Mouse (Mus musculus): ENCODE results near the gene Polr3a.

Polr3a gene

DNA sequence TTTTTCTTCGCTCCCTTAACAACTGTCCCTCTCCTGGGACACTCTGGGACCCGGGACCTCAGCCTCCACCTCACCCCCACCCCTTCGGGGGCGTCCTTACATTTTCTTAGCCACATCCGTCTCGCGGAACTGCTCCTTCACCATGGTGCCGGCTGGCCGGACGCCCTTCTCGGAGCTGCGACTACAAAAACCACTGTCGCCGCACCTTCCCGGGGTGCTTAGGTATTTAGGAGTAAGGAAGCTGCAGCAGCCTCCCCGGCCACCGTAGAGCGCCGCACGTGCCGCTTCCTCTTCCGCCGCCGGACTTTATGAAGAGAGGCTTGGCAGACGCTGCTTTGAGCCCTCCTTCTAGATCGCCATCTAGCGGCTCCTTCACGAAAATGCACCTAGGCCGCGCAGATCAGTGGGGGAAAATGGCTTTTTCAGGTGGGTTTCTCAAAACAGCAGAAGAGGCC is at the start of gene Polr3a, which contains the start of gene Rps24:
Polr3a (minus strand) TSS at position 286 of the 455 bp plus-strand sequence.
Rps24 (plus strand) TSS at position 353 of the 455 bp plus-strand sequence.
- DNase-seq = peak; percentile 91 to 94

- DNase-seq = no peak
These were observed 48.1 kb upstream of the Polr3a start for GRCm38 (mm10) chr14:24534865-24535545.

DNA sequence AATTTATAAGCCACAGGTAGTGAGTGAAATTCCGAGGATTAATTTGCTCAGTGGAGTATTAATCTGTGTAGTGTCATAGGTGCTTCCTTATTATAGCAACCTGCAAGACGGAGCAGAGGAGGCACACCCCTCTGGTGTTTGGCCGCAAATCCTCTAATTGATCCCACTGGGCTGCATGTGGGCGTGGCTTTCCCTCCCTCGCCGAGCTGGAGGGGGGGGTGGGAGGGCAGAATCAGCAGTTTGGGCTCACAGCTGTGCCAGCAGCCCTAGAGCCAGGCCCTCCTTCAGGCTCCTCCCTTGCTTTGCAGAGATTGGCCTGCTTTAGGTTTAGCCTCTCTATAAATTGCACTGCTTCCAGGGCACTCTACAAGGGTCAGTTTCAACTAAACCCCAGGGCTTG is 43.4 kb upstream of the Polr3a start:
- no peak for DNase-seq

GRCm38 (mm10) chr14:24526440-24526839 is 39.6 kb upstream of the Polr3a start:
- DNase-seq = no peak

- DNase-seq = no peak
These were observed 39.0 kb upstream of the Polr3a start for GRCm38 (mm10) chr14:24525677-24526415.

GRCm38 (mm10) chr14:24525137-24525536 is 38.3 kb upstream of the Polr3a start:
- DNase-seq = no peak

DNA sequence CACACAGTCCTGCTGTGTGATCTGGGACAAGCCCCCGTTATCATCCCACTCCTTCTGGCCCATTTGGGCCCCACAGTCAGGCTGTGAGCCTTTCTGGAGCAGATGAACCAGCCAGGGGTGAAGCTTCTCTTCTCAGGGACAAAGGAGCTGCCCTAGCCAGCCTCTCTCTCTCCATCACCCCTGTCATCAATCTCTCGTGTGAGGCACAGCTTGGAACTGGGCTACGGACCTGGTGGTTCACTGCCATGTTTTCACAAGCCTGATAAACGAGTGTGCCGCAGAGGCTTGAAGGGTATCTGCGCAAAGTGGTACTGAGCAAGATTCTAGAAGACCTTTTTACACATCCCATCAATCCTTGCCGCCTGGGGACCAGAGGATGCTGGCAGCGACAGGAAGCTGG is 34.7 kb upstream of the Polr3a start:
- DNase-seq = no peak

- no peak for DNase-seq
These were observed 25.8 kb upstream of the Polr3a start for GRCm38 (mm10) chr14:24512527-24513161.

- DNase-seq = no peak
These were observed 23.8 kb upstream of the Polr3a start for GRCm38 (mm10) chr14:24510679-24511078.

GRCm38 (mm10) chr14:24510218-24510617 is 23.4 kb upstream of the Polr3a start:
- no peak for DNase-seq

- DNase-seq = no peak
These were observed 22.7 kb upstream of the Polr3a start for GRCm38 (mm10) chr14:24509557-24509956.

GRCm38 (mm10) chr14:24508070-24508773 is 21.4 kb upstream of the Polr3a start:
- DNase-seq = no peak

DNA sequence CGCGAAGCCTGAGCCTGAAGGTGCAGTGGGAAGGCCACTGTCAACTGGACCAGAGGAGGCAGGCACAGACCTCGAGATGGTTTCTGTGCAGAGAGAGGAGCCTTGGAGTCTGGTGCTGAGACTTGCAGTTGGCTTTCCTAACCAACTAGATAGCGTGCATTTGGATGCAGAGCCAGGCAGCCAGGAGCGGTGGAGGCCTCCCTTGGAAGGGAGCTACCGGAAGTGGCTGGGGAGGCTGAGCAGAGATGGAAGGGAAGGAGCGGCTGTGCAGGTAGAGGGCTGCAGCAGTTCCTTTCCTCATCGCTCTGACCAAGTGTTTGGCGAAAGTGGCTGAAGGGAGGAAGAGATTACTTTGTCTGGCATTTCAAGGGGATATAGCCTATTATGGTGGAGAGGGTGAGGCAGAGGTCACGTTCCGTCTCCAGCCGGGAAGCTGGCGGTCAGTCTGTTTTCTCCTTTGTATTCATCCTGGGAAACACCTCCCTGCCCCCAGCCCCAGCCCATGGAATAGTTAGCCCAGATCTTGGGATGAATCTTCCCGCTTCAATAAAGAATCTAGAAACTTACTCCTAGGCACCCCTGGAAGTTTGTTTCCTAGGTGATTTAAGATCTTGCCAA is 20.7 kb upstream of the Polr3a start:
- DNase-seq = no peak

- no peak for DNase-seq
These were observed 14.4 kb upstream of the Polr3a start for GRCm38 (mm10) chr14:24501256-24501655.

DNA sequence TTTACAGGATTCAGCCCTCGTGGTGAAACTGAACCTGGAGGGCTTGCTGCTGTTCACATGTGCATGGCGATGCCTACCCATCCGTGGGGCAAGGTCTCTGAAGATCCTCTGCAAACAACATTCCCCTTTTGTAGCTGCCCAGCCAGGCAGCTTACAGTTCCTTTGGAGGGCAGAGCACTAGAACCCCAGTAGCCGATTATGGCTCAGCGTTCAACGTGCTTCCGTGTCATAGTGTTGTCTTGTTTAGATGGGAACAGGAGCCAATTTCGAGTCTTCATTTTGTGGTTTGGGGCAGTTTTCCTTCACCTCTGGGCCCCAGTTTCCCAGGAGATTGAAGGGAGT is 14.0 kb upstream of the Polr3a start:
- no peak for DNase-seq

GRCm38 (mm10) chr14:24500091-24500844 is 13.4 kb upstream of the Polr3a start:
- peak; percentile 82 to 89 for DNase-seq

GRCm38 (mm10) chr14:24499478-24499877 is 12.6 kb upstream of the Polr3a start:
- no peak for DNase-seq

DNA sequence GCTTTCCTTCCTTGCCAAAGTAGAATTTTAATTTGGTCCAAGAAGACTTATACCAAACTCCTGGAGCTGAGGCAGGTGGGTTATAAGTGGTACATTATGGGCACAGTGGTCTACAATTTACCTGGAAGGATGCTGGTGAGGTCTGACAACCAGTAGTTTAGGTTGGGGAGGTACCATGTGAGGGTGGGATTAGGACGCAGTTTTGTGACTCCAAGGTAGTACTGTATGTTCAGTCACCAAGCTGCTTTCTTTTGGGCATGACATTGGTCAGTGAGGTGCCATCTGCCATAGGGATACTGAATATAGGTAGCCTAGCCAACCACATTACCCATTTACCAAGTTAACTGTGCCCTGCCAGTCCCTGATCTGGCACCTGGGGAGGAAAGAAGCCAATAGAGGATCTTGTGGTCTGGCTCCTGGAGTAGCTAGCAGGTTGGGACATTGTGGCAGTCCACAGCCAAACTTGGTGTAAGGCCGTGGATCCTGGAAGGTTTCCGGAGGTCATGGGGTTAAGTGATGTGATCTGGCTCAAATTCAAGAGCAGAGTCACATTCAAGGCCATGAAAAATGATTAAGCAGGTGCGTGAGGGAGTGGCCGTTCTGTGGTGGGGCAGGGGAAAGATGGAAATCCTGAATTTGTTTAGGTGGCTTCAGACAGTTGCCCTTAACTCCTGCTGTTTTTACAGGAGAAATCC is 11.8 kb upstream of the Polr3a start:
- no peak for DNase-seq

DNA sequence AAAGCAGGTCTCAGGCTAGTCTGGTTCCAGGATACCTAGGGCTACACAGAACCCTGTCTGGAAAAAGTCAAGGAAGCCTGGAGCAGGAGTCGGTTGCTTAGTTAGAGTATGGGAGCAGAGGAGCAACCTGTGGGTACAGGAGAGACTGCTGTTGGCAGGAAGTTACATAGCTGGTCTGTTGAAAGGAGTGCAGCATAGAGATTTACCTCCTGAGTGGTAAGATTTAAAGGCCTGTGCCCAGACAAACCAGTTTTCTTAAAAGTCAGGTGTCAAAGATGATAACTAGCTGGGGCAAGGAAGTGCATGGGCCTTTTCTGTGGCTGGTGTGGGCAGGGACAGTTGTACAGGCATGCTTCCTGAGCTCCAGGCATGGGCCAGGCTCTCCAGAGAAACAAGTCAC is 10.6 kb upstream of the Polr3a start:
- no peak for DNase-seq

GRCm38 (mm10) chr14:24496507-24496906 is 9.6 kb upstream of the Polr3a start:
- DNase-seq = no peak

- no peak for DNase-seq
These were observed 6.4 kb upstream of the Polr3a start for GRCm38 (mm10) chr14:24493256-24493655.

Measured in lung, postnatal 4 days (tissue).